Mouse (Mus musculus): Measurements from ENCODE around the gene Cd151.

Cd151 gene

GRCm38 (mm10) chr7:141474160-141474559 lies 7.0 kb downstream of the Cd151 start:
- no peak for DNase-seq (ENCODE audit: low spot score)

- peak; percentile 89 for DNase-seq (ENCODE audit: low spot score)
Observed at GRCm38 (mm10) chr7:141475011-141475804, 8.0 kb downstream of the Cd151 start, which contains the start of the genes Polr2l and Tspan4. Polr2l (minus strand) TSS chr7:141475132. Tspan4 (plus strand) TSS chr7:141475240.

DNA sequence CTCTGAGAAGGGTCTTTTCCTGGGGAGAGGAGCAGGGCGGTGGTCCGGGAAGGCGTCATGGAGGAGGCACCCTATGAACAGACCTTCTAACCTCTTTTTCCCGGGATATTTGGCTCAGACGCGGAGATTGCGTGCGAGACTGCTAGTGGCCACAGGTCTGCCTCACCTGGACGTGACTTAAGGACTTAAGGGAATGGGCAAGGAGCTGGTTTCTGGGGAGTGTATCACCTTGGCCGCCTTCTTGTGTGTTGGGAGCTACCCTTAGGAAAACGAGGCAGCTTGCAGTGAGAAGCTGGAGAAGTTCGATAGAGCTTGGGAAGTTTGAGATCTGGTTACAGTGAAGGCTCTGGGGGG lies 8.6 kb downstream of the Cd151 start:
- no peak for DNase-seq (ENCODE audit: low spot score)

DNA sequence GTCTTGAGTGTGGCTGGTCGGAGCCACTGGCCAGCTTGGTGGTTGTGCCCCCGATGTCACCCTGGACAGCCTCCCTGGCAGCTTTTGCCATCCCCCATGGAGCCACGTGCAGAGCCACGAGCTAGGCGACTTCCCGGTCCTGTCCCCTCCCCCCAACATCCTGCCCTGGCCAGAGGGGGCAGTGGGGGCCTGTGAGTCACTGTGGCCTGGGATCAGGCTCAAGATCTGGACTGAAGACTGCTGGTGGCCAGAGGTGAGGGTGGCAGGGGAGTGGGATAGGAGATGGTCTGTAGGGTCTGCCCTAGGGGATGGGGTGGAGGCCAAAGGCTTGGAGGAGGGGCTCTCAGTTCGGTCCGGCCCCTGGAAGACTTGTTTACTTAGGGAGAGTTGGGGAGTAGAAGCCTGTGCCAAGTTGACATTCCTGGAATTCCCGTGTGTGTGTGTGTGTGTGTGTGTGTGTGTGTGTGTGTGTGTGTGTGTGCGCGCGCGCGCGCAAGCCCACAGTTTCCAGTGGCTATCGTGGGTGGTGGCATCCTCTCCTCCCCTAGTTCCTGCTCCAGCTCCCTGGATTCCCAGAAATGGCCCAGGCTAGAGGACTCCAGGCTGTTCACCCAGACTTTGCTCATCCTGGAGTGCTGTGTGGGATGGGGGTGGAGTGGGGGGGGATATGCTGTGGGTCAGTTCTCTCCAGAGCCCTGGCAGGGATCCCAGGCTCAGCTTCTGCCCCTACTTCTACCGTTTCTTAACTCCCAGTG lies 9.2 kb downstream of the Cd151 start:
- no peak for DNase-seq (ENCODE audit: low spot score)

DNA sequence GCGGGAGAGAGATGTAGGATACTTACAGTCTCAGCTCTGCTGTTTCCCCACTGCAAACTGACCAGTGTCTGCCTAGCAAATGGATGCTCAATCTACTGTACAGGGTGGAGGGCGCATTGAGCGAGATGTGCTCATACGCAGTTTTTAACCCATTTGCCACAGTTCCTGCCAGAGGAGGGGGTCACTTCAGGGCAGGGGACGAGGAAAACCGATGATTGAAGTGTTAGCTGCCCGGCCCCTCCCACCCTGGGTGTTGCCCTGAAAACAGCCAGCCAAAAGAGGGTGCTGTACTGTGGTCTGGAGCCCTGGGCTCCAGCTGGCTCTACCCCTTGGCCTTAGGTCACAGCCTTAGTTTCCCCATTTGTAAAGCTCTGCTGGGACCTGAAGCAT lies 9.8 kb downstream of the Cd151 start:
- DNase-seq (ENCODE audit: low spot score), result no peak

GRCm38 (mm10) chr7:141477578-141478269 lies 10.5 kb downstream of the Cd151 start:
- DNase-seq (ENCODE audit: low spot score), result no peak

GRCm38 (mm10) chr7:141478270-141478748 lies 11.1 kb downstream of the Cd151 start:
- no peak for DNase-seq (ENCODE audit: low spot score)

DNA sequence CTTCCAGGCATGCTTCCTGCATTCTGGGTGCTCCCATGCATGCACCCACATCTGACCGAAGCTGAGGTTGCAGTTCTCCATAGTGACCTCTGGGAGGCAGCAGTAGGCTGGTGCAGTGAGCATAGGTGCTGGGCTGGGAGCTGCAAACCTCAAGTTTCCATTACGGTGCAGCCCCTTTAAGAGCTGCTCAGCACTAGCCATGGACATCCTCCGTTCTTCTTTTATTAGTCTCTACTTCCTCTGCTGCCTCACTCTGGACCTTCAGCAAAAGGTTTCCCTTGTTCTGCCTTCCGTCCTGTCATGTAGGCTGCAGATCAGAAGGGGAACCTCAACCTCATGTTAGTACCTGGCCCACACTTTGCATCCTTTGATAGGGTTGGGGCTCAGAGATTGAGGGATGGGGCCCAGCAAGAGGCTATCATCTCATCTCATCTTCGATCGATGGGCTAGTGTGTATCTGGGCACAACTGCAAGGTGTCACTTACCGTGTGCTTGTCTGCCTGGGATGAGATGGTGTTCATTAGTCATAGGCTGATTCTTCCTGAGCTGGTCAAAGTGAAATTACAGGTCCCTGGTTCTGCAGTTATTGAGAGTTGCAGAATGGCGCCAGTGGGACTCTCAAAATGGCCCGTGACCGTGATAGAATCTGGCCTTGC lies 13.8 kb downstream of the Cd151 start:
- DNase-seq (ENCODE audit: low spot score), result no peak

- no peak for DNase-seq (ENCODE audit: low spot score)
Observed at GRCm38 (mm10) chr7:141481498-141482401, 14.6 kb downstream of the Cd151 start.

- DNase-seq (ENCODE audit: low spot score), result no peak
Observed at GRCm38 (mm10) chr7:141482531-141483024, 15.4 kb downstream of the Cd151 start.

DNA sequence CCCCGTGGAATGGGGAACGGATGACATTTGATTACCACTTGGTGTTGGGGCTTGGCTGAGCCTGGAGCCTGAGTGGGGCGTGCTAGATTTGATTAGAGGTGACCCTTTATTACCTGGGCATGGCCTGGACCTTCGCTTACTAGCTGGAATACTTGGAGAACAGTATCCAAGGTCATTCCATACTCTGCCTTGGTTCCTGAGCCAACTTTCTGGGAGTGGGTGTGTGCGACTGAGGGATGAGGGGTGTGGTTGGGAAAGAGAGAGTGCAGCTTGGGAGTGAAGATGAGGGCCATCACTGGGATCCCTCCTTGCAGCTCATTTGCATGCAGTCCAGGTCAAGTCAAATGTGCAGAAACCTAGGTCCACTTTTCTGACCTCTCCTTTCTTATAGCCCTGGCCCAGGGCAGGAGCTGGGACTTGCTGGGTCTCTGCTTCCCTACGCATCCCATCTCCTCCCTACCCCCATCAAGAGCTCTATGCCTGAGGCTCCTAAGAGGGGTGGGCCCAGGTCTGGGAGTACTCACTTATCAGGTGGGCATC lies 16.0 kb downstream of the Cd151 start:
- DNase-seq (ENCODE audit: low spot score), result no peak

DNA sequence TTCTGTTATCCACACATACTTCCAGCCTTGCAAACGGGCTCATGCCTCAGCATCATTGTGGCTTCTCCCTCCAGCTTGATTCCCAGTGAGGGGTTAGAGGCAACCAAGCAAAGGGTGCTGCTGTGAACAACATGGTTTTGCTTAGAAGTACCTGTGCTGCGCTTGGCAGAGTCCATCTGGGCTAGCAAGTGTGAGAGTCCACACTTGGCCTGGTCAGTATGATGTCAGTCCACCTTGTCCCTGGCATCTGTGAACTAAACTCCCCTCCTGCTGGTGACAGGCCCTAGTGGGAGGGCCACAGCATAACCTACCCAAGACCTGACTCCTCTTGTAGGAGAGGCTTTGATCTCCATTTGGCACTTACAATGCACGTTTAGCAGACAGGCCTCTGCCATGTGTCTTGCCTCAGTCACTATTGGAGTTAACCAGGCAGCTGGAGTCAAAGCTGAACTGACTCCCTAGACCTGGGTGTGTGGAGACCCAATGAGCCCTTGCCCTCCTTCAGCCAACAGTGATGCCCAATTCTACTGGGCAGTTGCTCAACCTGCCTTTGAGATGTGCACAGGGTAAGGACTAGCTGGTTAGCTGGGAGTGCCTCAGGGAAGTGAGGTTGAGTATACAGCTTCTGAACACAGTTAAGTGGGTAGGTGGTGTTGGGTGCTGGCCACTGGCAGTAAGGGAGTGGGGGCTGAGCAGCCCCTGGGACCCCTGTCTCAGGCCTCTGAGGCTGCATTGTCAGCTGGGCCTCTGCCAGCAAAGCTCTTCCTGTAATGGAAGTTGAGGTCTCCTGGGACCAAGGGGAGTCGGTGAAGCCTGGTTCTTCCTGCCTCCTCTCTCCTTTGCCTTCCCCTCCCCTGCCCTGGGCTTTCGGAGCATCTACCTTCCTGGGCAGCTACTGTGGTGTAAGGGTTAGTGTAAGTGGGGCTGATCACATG lies 17.3 kb downstream of the Cd151 start:
- DNase-seq (ENCODE audit: low spot score), result no peak

DNA sequence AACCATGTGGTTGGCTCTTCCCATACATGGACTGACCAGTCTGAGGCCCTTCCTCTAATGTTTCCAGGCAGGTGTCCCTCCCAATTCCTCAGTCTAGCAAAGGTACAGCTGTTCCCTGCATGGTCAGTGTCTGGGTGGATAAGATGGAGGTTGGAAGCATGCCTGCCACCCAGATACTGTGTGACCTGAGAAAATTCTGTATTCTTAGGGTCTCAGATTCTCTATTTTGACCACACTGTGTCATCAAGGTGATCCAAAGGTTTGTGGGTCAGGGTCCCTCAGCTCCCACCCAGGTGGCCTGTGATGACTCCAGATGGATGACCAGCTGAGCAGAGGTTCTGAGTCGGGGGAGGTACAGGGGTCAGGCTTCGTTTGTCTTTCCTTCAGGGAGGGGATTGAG lies 18.0 kb downstream of the Cd151 start:
- DNase-seq (ENCODE audit: low spot score), result no peak

GRCm38 (mm10) chr7:141485606-141486005 lies 18.4 kb downstream of the Cd151 start:
- DNase-seq (ENCODE audit: low spot score), result no peak

DNA sequence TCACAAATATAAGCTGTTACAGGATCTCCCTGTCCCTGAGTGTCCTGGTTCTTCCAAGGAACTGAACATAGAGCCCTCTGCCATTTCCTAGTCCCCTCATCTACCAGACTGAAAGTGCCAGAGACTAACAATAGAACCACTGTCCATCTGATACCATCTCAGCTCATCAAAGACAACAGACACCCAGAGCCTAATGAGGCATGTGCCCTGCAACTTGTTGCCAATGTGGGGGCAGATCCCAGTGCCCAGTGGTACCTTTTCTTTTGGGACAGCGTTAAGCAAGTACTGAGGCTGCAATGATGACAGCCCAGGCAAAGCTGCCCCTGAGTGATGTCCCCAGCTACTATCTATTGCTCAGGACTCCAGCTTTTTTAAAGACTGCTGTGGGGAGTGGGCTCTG lies 19.0 kb downstream of the Cd151 start:
- DNase-seq (ENCODE audit: low spot score), result no peak

GRCm38 (mm10) chr7:141487141-141487540 lies 19.9 kb downstream of the Cd151 start:
- no peak for DNase-seq (ENCODE audit: low spot score)

GRCm38 (mm10) chr7:141491151-141491550 lies 24.0 kb downstream of the Cd151 start:
- DNase-seq (ENCODE audit: low spot score), result no peak

- no peak for DNase-seq (ENCODE audit: low spot score)
Observed at GRCm38 (mm10) chr7:141492738-141493137, 25.5 kb downstream of the Cd151 start.

GRCm38 (mm10) chr7:141493729-141494128 lies 26.5 kb downstream of the Cd151 start:
- DNase-seq (ENCODE audit: low spot score), result no peak
